Mouse (Mus musculus): ENCODE data around the gene Btbd18. TPM values are rescaled to one million over a fixed set of nuclear protein-coding genes. Genes with fewer than 3 reads are reported as not detected.
"Not testable (repeated sequence)": the region's sequence is repeated elsewhere in the genome, so short reads cannot be mapped to it uniquely, and the experiment has no call there.

Btbd18 gene
- polyA plus RNA-seq, 1 experiment from 2014 or later: 0.10 TPM

- peak overlapping the region; percentile 60 for H3K27ac ChIP-seq
- no peak for ATAC-seq (replicated peaks; ENCODE audit: insufficient number of reproducible peaks, insufficient read depth, low FRiP score, low read depth)
- H3K4me1 ChIP-seq (replicated peaks): peaks cover 34% of the 10 kb centered on the region
- peak overlapping the region; percentile 63 for H3K4me2 ChIP-seq
- no peaks in the 10 kb centered on the region for H3K36me3 ChIP-seq
- peak overlapping the region; percentile 71 for H3K4me3 ChIP-seq
- H3K27me3 ChIP-seq: no peaks in the 10 kb centered on the region
- 14% methylated on average over 6 of the region's 6 CpGs for WGBS
- no peaks in the 10 kb centered on the region for H3K9me3 ChIP-seq (replicated peaks)
- peak overlapping the region; percentile 53 for H3K9ac ChIP-seq
These were observed 10.5 kb upstream of the Btbd18 start for GRCm38 (mm10) chr2:84648369-84648768.

- Histone ChIP-seq H3K36me3 (no peaks in the 10 kb centered on the region), H3K27me3 (no peaks in the 10 kb centered on the region), H3K9me3 (replicated peaks) (no peaks in the 10 kb centered on the region), H3K4me2 (peak overlapping the region; percentile 63), H3K4me1 (replicated peaks) (peaks cover 26% of the 10 kb centered on the region), H3K9ac (peak overlapping the region; percentile 80), H3K27ac (peak overlapping the region; percentile 98), H3K4me3 (peak overlapping the region; percentile 71)
- under 1% methylated on average over 10 of the region's 10 CpGs for WGBS
- ATAC-seq (replicated peaks; ENCODE audit: insufficient number of reproducible peaks, insufficient read depth, low FRiP score, low read depth): no peak
These were observed 9.2 kb upstream of the Btbd18 start for GRCm38 (mm10) chr2:84649674-84650073.

- peak within 1 kb of the TSS; percentile 71 for H3K4me3 ChIP-seq
- no peaks in the 10 kb centered on the region for H3K9me3 ChIP-seq (replicated peaks)
- H3K27ac ChIP-seq: peak within 1 kb of the TSS; percentile 98
- no peaks in the 10 kb centered on the region for H3K27me3 ChIP-seq
- no peaks in the 10 kb centered on the region for H3K36me3 ChIP-seq
- H3K4me2 ChIP-seq: peak within 1 kb of the TSS; percentile 69
- H3K9ac ChIP-seq: peak within 1 kb of the TSS; percentile 80
- H3K4me1 ChIP-seq (replicated peaks): peaks cover 19% of the 10 kb centered on the region
- peak; percentile 98 for ATAC-seq (replicated peaks; ENCODE audit: insufficient number of reproducible peaks, insufficient read depth, low FRiP score, low read depth)
- WGBS: 0% methylated on average over 15 of the region's 15 CpGs
These were observed 8.2 kb upstream of the Btbd18 start, which contains the start of gene Ctnnd1 for GRCm38 (mm10) chr2:84650464-84651195. Gene Ctnnd1 (minus strand): TSS chr2:84650765.

GRCm38 (mm10) chr2:84653354-84653753, 5.5 kb upstream of the Btbd18 start:
- Histone ChIP-seq H3K4me3 (no peak overlapping the region), H3K27me3 (no peaks in the 10 kb centered on the region), H3K36me3 (no peaks in the 10 kb centered on the region), H3K4me1 (replicated peaks) (no peaks in the 10 kb centered on the region), H3K9me3 (replicated peaks) (no peaks in the 10 kb centered on the region), H3K9ac (no peak overlapping the region), H3K4me2 (no peak overlapping the region), H3K27ac (no peak overlapping the region)
- ATAC-seq (replicated peaks; ENCODE audit: insufficient number of reproducible peaks, insufficient read depth, low FRiP score, low read depth): no peak

GRCm38 (mm10) chr2:84655864-84656263, 3.0 kb upstream of the Btbd18 start:
- H3K4me3 ChIP-seq: no peak overlapping the region
- no peak overlapping the region for H3K4me2 ChIP-seq
- H3K27me3 ChIP-seq: no peaks in the 10 kb centered on the region
- H3K9ac ChIP-seq: no peak overlapping the region
- no peak overlapping the region for H3K27ac ChIP-seq
- no peaks in the 10 kb centered on the region for H3K36me3 ChIP-seq
- no peak for ATAC-seq (replicated peaks; ENCODE audit: insufficient number of reproducible peaks, insufficient read depth, low FRiP score, low read depth)
- H3K4me1 ChIP-seq (replicated peaks): no peaks in the 10 kb centered on the region
- no peaks in the 10 kb centered on the region for H3K9me3 ChIP-seq (replicated peaks)
- 67% methylated on average over 1 of the region's 1 CpGs for WGBS

- no peaks in the 10 kb centered on the region for H3K9me3 ChIP-seq (replicated peaks)
- no peaks in the 10 kb centered on the region for H3K4me1 ChIP-seq (replicated peaks)
- H3K4me2 ChIP-seq: no peak overlapping the region
- 60% methylated on average over 3 of the region's 3 CpGs for WGBS
- no peak overlapping the region for H3K4me3 ChIP-seq
- H3K36me3 ChIP-seq: no peaks in the 10 kb centered on the region
- no peaks in the 10 kb centered on the region for H3K27me3 ChIP-seq
- ATAC-seq (replicated peaks; ENCODE audit: insufficient number of reproducible peaks, insufficient read depth, low FRiP score, low read depth): no peak
- H3K9ac ChIP-seq: no peak overlapping the region
- no peak overlapping the region for H3K27ac ChIP-seq
These were observed 1.4 kb downstream of the Btbd18 start for GRCm38 (mm10) chr2:84660253-84660652.

- Histone ChIP-seq H3K36me3 (no peaks in the 10 kb centered on the region), H3K27ac (no peak overlapping the region), H3K4me3 (no peak overlapping the region), H3K9ac (no peak overlapping the region), H3K4me1 (replicated peaks) (0 out of 2 replicates have a peak, but pooled peaks cover 3% of the 10 kb centered on the region), H3K27me3 (no peaks in the 10 kb centered on the region), H3K9me3 (replicated peaks) (no peaks in the 10 kb centered on the region), H3K4me2 (no peak overlapping the region)
- 25% methylated on average over 2 of the region's 2 CpGs for WGBS
- no peak for ATAC-seq (replicated peaks; ENCODE audit: insufficient number of reproducible peaks, insufficient read depth, low FRiP score, low read depth)
These were observed 4.0 kb downstream of the Btbd18 start for GRCm38 (mm10) chr2:84662866-84663265.

GRCm38 (mm10) chr2:84666081-84666480, 7.2 kb downstream of the Btbd18 start:
- no peak overlapping the region for H3K4me2 ChIP-seq
- H3K9me3 ChIP-seq (replicated peaks): no peaks in the 10 kb centered on the region
- 53% methylated on average over 12 of the region's 12 CpGs for WGBS
- H3K4me3 ChIP-seq: no peak overlapping the region
- ATAC-seq (replicated peaks; ENCODE audit: insufficient number of reproducible peaks, insufficient read depth, low FRiP score, low read depth): no peak
- peaks cover 13% of the 10 kb centered on the region for H3K4me1 ChIP-seq (replicated peaks)
- H3K36me3 ChIP-seq: peaks cover 8% of the 10 kb centered on the region; the same call in 1 of the 2 replicates
- no peak overlapping the region for H3K9ac ChIP-seq
- H3K27me3 ChIP-seq: no peaks in the 10 kb centered on the region
- peak overlapping the region; percentile 58 for H3K27ac ChIP-seq

GRCm38 (mm10) chr2:84669828-84670568, 11.1 kb downstream of the Btbd18 start:
- H3K36me3 ChIP-seq: peaks cover 33% of the 10 kb centered on the region
- H3K4me2 ChIP-seq: peak overlapping the region; percentile 79
- H3K27me3 ChIP-seq: no peaks in the 10 kb centered on the region
- 4% methylated on average over 39 of the region's 39 CpGs for WGBS
- peak; percentile 63 for ATAC-seq (replicated peaks; ENCODE audit: insufficient number of reproducible peaks, insufficient read depth, low FRiP score, low read depth)
- H3K9me3 ChIP-seq (replicated peaks): no peaks in the 10 kb centered on the region
- H3K4me3 ChIP-seq: peak overlapping the region; percentile 97
- H3K9ac ChIP-seq: peak overlapping the region; percentile 96
- peak overlapping the region; percentile 92 for H3K27ac ChIP-seq
- H3K4me1 ChIP-seq (replicated peaks): peaks cover 14% of the 10 kb centered on the region

GRCm38 (mm10) chr2:84670569-84670933, 11.7 kb downstream of the Btbd18 start, which contains the start of gene Selenoh:
Gene Selenoh (minus strand): TSS chr2:84670770.
- ATAC-seq (replicated peaks; ENCODE audit: insufficient number of reproducible peaks, insufficient read depth, low FRiP score, low read depth): peak; percentile 92
- no peaks in the 10 kb centered on the region for H3K27me3 ChIP-seq

GRCm38 (mm10) chr2:84671535-84671934, 12.7 kb downstream of the Btbd18 start:
- Histone ChIP-seq H3K27ac (peak overlapping the region; percentile 92), H3K4me1 (replicated peaks) (peaks cover 22% of the 10 kb centered on the region), H3K4me2 (peak overlapping the region; percentile 79; the same call in 1 of the 2 replicates), H3K36me3 (peaks cover 47% of the 10 kb centered on the region)
- 54% methylated on average over 4 of the region's 5 CpGs for WGBS
- H3K4me3 ChIP-seq; H3K27me3 ChIP-seq; H3K9me3 ChIP-seq (replicated peaks); ATAC-seq (replicated peaks; ENCODE audit: insufficient number of reproducible peaks, insufficient read depth, low FRiP score, low read depth); H3K9ac ChIP-seq: not testable (repeated sequence)

More at GRCm38 (mm10) chr2:84670569-84670933, 11.7 kb downstream of the Btbd18 start, which contains the start of gene Selenoh:
- Histone ChIP-seq H3K4me3 (peak within 1 kb of the TSS; percentile 97), H3K9ac (peak within 1 kb of the TSS; percentile 96), H3K4me1 (replicated peaks) (peaks cover 14% of the 10 kb centered on the region), H3K27ac (peak within 1 kb of the TSS; percentile 92), H3K4me2 (peak within 1 kb of the TSS; percentile 79), H3K36me3 (peaks cover 38% of the 10 kb centered on the region), H3K9me3 (replicated peaks) (no peaks in the 10 kb centered on the region)
- WGBS: 0% methylated on average over 20 of the region's 20 CpGs
